Mouse (Mus musculus): Measurements from ENCODE around the gene Rps6kc1.

Gene Rps6kc1

GRCm38 (mm10) chr1:190667326-190667725 is 244.2 kb downstream of the Rps6kc1 start:
- DNase-seq (ENCODE audit: low spot score): no peak

DNA sequence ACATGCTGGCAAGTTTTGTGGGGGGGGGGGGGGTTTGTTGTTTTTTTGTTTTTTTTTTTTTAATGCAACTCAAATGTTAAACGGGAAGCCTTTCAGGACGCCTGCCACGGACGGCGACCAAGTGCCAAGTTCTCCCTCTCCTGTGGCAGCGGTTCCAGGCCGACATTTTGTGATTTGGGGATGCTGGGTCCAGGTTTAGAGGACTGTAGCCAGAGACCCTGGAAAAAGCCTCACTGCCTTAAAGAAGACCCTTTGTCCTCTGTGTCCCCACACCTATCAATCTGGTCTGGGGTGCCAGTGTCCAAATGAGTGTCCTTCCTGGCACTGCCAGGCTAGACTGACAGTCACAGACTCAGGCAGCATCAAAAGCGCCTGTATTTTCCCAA is 246.1 kb downstream of the Rps6kc1 start:
- no peak for DNase-seq (ENCODE audit: low spot score)

DNA sequence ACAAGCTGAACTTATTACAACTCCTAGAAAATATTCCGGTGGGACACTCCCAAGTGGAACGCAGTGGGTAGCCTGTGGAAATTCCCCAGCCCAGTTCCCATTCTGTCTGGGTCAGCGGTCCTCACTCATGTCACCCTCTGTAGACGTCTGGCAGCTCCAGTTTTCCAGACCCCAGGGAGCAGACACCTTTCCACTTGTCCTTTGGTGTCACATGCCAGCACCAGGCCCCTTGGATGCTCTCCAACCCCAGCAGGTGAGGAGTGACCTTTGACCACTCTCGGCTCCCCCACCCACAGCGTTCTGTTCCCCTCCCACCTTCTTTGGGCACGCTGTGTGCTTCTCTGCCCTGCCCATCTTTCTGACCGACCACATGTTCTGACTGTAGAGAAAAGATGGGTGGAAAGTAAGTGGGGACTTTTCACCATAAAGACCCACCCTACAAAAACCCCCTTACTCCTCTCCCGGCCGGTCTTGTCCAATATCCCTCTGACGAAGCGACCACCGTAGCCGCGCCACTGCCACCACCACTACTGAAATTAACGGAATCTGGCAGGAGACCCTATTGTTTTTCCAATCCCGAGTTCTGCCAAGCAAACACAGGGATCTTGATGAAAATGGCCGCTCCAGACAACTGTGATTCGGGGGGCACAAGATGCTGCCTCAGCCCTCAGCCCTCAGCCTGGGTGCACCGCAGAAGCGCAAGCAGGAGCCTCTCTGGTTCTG is 246.6 kb downstream of the Rps6kc1 start:
- no peak for DNase-seq (ENCODE audit: low spot score)

DNA sequence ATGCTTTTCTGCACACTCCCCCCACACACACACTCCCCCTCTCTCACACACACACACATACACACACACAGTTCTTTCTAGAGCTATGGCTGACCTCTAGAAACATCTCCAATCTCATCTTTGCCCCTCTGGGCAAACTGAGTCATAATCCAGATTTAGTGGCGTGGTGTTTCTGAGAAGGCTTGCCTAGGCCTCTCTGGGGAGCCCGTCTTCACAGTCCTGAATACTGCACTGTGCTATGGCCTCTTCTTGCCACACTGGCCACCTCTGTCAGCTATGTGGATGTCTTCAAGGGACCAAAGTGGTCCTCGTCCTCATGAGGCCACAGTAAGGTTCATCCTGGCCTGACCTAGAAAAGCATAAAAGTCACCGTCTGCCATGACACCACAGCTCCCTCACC is 247.6 kb downstream of the Rps6kc1 start:
- DNase-seq (ENCODE audit: low spot score): no peak

DNA sequence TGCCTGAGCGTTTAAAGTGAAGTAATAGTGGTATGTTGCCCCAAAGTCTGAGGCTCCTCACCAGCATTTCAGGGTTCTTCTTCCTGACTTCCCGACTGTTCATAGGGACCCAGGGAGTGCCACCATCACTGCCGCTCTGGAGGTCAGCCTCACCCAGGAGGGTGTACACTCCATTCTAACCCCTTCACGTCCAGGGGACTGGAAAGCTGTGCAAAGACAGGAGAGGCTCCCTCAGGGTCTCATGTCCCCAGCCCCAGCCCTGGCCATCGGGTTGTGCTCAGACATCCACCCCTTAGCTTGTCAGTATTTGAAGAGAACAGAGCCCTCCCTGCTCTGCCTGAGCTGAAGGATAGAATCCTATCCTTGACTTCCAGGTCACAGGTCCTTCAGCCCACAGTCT is 248.8 kb downstream of the Rps6kc1 start:
- DNase-seq (ENCODE audit: low spot score): no peak

- DNase-seq (ENCODE audit: low spot score): no peak
Measured at GRCm38 (mm10) chr1:190661764-190662163, 249.8 kb downstream of the Rps6kc1 start.

DNA sequence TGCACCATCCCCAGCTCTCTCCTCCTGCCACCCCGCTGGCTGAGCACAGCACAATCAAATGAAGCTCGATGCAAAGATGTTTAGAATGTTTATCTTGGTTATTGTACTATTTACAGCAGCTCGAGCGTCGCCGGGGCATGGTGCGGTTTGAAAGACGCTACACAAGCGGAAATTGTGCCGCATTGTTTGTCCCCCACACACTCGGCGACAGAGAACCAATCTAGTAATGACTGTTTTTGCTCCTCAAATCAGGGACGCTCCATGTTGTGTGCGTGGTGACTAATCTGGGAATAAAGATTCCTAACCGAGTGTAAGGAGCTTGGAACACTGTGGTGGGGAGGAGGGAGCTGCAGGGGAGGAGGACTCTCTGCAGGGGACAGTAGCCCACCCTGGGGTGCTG is 250.3 kb downstream of the Rps6kc1 start:
- DNase-seq (ENCODE audit: low spot score): no peak

DNA sequence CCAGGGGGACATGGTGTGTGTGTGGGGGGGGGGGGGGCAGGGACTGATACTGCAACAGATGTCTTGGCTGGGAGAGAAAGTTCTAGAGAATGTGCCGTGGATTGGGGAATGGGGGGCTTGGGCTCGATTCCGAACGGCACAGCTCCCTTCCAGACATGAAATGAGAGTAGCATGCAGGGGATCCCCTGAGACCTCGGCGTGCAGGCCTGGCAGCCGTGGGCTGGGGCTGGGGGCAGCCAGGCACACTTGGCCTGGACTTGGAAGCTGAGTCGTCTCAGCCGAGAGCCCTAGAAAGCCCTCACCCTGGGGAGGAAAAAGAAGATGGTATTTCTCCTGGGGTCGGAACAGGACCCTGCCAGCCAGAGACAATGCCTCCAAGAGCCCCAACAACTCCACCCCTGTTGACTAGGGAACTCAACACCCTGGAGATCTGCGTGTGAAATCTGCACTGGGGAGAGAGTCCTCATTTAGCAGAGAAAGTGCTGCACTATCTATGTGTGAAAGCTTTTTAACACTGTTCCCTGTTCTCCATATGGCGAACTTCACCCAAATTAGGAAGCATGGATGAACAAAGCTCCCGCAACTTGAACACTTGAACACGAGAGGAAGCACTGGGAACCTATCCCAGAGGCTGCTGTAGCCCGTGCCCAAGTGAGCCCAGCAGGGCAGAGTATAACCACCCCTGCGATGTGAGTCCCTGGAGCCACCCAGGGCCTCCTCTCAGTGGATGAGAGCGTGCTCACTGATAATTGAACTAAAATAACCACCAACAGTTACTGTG is 251.7 kb downstream of the Rps6kc1 start:
- peak; percentile 54 for DNase-seq (ENCODE audit: low spot score)

- DNase-seq (ENCODE audit: low spot score): no peak
Measured at GRCm38 (mm10) chr1:190658266-190658665, 253.3 kb downstream of the Rps6kc1 start.

GRCm38 (mm10) chr1:190656089-190656488 is 255.5 kb downstream of the Rps6kc1 start:
- no peak for DNase-seq (ENCODE audit: low spot score)

DNA sequence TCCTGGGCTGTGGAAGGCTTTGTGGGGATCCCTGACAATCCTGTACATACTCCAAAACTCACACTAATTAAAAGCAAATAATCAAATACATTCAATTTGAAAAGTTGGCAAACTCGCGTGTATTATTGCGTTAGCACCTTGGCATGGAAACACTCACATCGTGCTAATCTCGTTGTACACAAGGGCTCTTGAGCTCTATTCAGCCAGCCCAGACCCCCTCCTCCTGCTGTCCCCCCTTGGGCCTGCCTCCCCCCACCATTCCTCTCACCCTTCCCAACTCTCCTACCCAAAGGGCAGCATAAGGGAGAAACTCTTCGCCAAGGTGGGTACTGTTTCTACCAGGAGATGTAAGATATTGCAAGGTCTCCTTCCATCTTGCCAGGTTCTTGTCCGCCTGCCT is 255.9 kb downstream of the Rps6kc1 start:
- DNase-seq (ENCODE audit: low spot score): no peak

- no peak for DNase-seq (ENCODE audit: low spot score)
Measured at GRCm38 (mm10) chr1:190655081-190655480, 256.5 kb downstream of the Rps6kc1 start.

DNA sequence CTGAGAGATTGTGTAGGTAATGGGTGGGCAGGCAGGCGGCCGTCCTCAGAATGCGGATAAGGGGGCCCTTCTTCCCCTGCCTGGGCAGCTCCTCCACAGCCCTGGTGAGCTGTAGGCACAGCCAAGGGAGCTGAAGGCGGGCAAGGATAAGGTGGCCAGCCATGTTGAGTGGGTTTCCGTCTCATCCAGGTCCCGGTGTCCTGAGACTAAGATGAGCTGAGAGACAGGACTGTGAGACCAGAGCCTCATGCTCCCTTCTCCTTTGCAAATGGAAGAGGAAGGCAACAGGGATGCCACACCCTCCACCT is 256.9 kb downstream of the Rps6kc1 start:
- DNase-seq (ENCODE audit: low spot score): no peak

GRCm38 (mm10) chr1:190653989-190654693 is 257.4 kb downstream of the Rps6kc1 start:
- no peak for DNase-seq (ENCODE audit: low spot score)

DNA sequence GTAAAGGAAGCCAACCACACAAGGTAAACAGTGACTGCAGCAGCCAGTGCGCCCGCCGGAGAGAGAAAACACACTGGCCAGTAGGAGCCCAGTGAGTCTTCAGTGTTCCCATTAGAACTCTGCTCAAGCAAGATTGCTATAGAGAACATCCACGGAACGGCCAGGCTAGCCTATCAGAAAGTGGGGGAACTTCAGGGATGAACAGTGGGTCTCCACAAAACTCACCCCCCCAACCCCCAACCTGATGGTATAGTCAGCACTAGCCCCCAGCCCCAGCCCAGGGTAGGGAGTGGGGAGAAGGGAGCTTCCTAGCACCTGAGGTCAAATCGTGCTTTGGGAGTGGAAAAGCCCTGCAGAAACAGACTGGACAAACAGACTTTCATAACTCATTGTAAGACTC is 258.5 kb downstream of the Rps6kc1 start:
- no peak for DNase-seq (ENCODE audit: low spot score)

Measured in layer of hippocampus, adult 11-12 months (tissue).